Mouse (Mus musculus): ENCODE measurements around the gene Txnrd3. TPM values are rescaled to one million over a fixed set of nuclear protein-coding genes. Genes with fewer than 3 reads are reported as not detected.

The Txnrd3 gene
- total RNA-seq, 1 experiment from 2014 or later = 26.5 TPM

GRCm38 (mm10) chr6:89679291-89679835 is 35.6 kb downstream of the Txnrd3 start:
- ATAC-seq (replicated peaks in 1 of 2; ENCODE audit: insufficient read depth in 1 of 2, low FRiP score in 2 of 2, low TSS enrichment in 1 of 2, low read depth in 1 of 2, poor library complexity in 2 of 2, severe bottlenecking in 2 of 2) = peak; percentile 81 to 86

DNA sequence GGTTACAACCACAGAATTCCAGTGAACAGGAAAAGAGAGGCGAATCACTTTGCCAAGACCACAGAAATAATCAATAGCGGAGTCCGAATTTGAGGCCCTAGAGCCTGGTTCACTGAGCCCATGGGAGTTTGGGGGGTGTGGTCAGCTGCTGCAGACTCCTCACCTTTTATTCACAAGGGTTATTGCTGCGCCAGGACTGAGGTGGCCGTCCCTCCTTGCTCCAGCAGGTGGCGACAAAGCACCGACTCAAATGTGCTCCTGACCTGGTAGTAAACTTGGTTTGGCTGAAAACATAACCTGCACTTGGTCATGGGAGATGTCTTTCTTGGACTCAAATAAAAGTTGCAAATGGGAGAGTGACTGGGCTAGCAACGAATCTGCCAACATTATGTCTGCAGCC is 36.4 kb downstream of the Txnrd3 start:
- ATAC-seq (replicated peaks in 1 of 2; ENCODE audit: insufficient read depth in 1 of 2, low FRiP score in 2 of 2, low TSS enrichment in 1 of 2, low read depth in 1 of 2, poor library complexity in 2 of 2, severe bottlenecking in 2 of 2) = peak; percentile 86 to 88

GRCm38 (mm10) chr6:89684231-89684630 is 40.4 kb downstream of the Txnrd3 start:
- no peak for ATAC-seq (replicated peaks in 1 of 2; ENCODE audit: insufficient read depth in 1 of 2, low FRiP score in 2 of 2, low TSS enrichment in 1 of 2, low read depth in 1 of 2, poor library complexity in 2 of 2, severe bottlenecking in 2 of 2)

DNA sequence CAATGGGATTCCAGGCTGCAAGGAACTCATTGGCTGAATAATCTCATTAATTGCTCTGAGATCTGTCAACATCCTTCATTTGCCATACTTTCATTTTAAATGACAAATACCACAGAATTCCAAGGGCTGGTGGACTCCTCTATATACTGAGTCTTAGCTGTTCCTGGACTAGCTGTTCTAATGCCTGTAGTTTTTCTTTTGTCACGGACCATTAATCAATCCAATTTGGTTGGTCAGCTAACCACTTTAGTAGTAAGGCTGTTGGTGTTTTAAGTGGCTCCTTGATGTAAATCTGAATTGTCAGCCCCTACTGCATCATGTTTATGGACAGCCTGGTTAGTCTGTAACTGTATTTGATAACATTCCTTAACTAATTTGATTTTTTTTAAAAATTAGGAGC is 43.3 kb downstream of the Txnrd3 start:
- no peak for ATAC-seq (replicated peaks in 1 of 2; ENCODE audit: insufficient read depth in 1 of 2, low FRiP score in 2 of 2, low TSS enrichment in 1 of 2, low read depth in 1 of 2, poor library complexity in 2 of 2, severe bottlenecking in 2 of 2)

DNA sequence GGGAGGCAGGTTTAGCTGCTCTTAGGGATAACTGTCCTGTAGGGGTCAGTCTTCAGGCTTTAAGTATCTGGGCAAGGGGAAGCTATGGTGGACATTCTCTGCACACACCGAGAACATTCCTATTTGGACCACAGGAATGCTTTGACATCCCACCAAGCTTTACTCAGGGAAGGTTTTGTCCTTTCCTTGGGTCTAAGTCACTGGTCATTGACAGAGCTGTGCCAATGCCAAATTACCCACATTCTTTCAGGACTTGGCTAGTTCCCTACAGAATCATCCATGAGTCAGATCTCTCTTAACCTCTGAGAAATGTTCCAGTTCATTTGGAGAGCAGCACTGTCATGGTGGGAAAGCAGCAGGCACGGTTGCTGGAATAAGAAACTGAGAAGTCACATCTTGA is 62.8 kb downstream of the Txnrd3 start:
- ATAC-seq (replicated peaks in 1 of 2; ENCODE audit: insufficient read depth in 1 of 2, low FRiP score in 2 of 2, low TSS enrichment in 1 of 2, low read depth in 1 of 2, poor library complexity in 2 of 2, severe bottlenecking in 2 of 2) = no peak

GRCm38 (mm10) chr6:89707240-89707639 is 63.5 kb downstream of the Txnrd3 start, which contains the start of gene Vmn1r40:
TSS of gene Vmn1r40 (plus strand) at chr6:89707540.
- ATAC-seq (replicated peaks in 1 of 2; ENCODE audit: insufficient read depth in 1 of 2, low FRiP score in 2 of 2, low TSS enrichment in 1 of 2, low read depth in 1 of 2, poor library complexity in 2 of 2, severe bottlenecking in 2 of 2) = no peak

GRCm38 (mm10) chr6:89718051-89718450 is 74.3 kb downstream of the Txnrd3 start:
- ATAC-seq (replicated peaks in 1 of 2; ENCODE audit: insufficient read depth in 1 of 2, low FRiP score in 2 of 2, low TSS enrichment in 1 of 2, low read depth in 1 of 2, poor library complexity in 2 of 2, severe bottlenecking in 2 of 2) = no peak

Other genes starting within 250 kb of the Txnrd3 start
- gene Chchd6, start 48.3 kb upstream of the Txnrd3 start, total RNA-seq (2017) = 10.4 and 19.8 TPM in 2 replicates
- not detected in 2 replicates for gene Vmn1r40, start 63.6 kb downstream of the Txnrd3 start, total RNA-seq (2017)
- gene Vmn1r41, start 96.8 kb downstream of the Txnrd3 start, total RNA-seq (2017) = not detected in 2 replicates
- gene Vmn1r42, start 232.4 kb downstream of the Txnrd3 start, total RNA-seq (2017) = not detected in 2 replicates
- gene Vmn1r43, start 232.4 kb downstream of the Txnrd3 start, total RNA-seq (2017) = not detected in 2 replicates
- not detected in 2 replicates for gene Vmn1r44, start 239.7 kb downstream of the Txnrd3 start, total RNA-seq (2017)